Mouse (Mus musculus) midbrain, embryonic 11.5 days (tissue): ENCODE measurements around the gene Wdfy2. TPM values are rescaled to one million over a fixed set of nuclear protein-coding genes. Genes with fewer than 3 reads are reported as not detected.

Source experiments
- ATAC-seq: fragments of 200-750 bp; cut with Nextera tagmentation; 2 replicates; pipeline ENCODE4 v1.8.0; 2017; ENCODE audit warnings: moderate TSS enrichment, moderate library complexity; ENCODE audit not compliant: low FRiP score
- DNase-seq: peaks from one replicate; pipeline ENCODE4 v3.0.0; 2015; ENCODE audit warnings: low spot score; ENCODE audit errors: missing footprints
- H3K27ac ChIP-seq: fragments of 300-500 bp; sonication (generic); 2 replicates; pipeline ENCODE4 v1.5.1; 2014; ENCODE audit warnings: low read depth, low read length
- H3K27me3 ChIP-seq: fragments of 300-500 bp; sonication (generic); 2 replicates; pipeline ENCODE4 v1.6.1; 2014; ENCODE audit warnings: mild to moderate bottlenecking, low read length, moderate library complexity, mixed read lengths; ENCODE audit not compliant: control insufficient read depth, insufficient read depth
- H3K36me3 ChIP-seq: fragments of 300-500 bp; sonication (generic); 2 replicates; pipeline ENCODE4 v1.6.1; 2014; ENCODE audit warnings: mild to moderate bottlenecking, low read length, moderate library complexity, mixed read lengths; ENCODE audit not compliant: control insufficient read depth, insufficient read depth
- H3K4me1 ChIP-seq: fragments of 300-500 bp; sonication (generic); 2 replicates; pipeline ENCODE4 v1.6.1; 2014; ENCODE audit warnings: low read length; ENCODE audit not compliant: control insufficient read depth, insufficient read depth
- H3K4me2 ChIP-seq: fragments of 300-500 bp; sonication (generic); 2 replicates; pipeline ENCODE4 v1.6.1; 2014; ENCODE audit warnings: mild to moderate bottlenecking, moderate library complexity
- H3K4me3 ChIP-seq: fragments of 300-500 bp; sonication (generic); 2 replicates; pipeline ENCODE4 v1.5.1; 2014; ENCODE audit warnings: low read depth, low read length
- H3K9ac ChIP-seq: fragments of 300-500 bp; sonication (generic); 2 replicates; pipeline ENCODE4 v1.6.1; 2014; ENCODE audit warnings: low read length
- H3K9me3 ChIP-seq: fragments of 300-500 bp; sonication (generic); 2 replicates; pipeline ENCODE4 v1.6.1; 2016; ENCODE audit warnings: low read length; ENCODE audit not compliant: control insufficient read depth
- WGBS: fragments of 180-500 bp; shearing (Covaris S2); extraction: QIAGEN DNeasy Blood & Tissue Kit; methylation state at CpG from one replicate; pipeline ENCODE4 v1.1.7; 2014; 5-methylcytosine and 5-hydroxymethylcytosine counted together
- polyA plus RNA-seq: library from polyadenylated mRNA; unstranded; fragments of >200 nt; fragmentation: Nextera tagmentation; extraction: Ambion mirVana; gene quantifications from 2 replicates; pipeline ENCODE4 v1.2.1, GENCODE M21; 2014

The Wdfy2 gene
- polyA plus RNA-seq, 1 experiment from 2014 or later, result 15.9 TPM

DNA sequence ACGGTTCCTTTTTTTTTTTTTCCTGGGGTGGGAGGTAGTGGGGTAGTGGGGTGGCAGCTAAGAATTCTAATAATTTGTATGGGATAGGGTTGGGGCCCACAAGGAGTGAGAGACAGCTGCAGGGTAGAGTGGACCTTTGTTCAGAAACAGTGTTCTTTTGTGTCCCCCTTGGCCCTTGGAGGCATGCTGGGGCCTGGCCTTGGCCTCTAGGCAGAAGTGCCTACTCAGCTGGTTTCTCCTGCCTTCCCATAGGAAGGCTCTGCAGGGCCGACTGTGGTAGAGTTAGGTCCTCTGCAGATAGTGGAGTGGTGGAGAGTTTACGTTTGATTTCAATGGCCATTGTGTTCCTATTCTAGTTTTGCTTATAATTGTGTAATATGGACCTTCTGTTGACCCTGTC is 30.8 kb downstream of the Wdfy2 start:
- Histone ChIP-seq H3K9ac (no peak overlapping the region), H3K4me3 (no peak overlapping the region), H3K36me3 (no peaks in the 10 kb centered on the region), H3K4me1 (peaks cover 12% of the 10 kb centered on the region), H3K27me3 (no peaks in the 10 kb centered on the region), H3K9me3 (no peaks in the 10 kb centered on the region; the same call in 1 of the 2 replicates), H3K4me2 (no peak overlapping the region), H3K27ac (no peak overlapping the region; the same call in 1 of the 2 replicates)
- WGBS, result 63% methylated on average over 3 of the region's 3 CpGs
- DNase-seq, result no peak
- no peak for ATAC-seq

DNA sequence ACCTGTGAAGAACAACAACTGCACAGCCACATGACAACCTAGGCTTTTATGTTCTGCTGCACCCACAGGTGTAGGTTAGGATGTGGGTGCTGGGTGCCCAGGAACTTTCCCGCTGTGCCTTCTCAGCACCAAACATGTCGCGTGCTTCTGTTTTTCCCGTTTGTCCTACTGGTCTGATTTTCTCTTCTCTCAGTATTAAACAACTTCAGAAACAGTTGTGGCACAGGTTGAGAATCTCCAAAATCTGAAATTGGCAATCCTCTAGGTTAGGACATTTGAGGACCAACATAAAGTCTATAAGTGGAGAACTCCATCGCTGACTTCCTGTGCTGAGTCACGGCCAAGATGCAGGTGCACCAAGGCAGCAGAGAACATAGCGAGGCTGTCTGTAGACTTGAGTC is 32.8 kb downstream of the Wdfy2 start:
- no peak for DNase-seq
- H3K4me3 ChIP-seq, result no peak overlapping the region
- H3K9ac ChIP-seq, result no peak overlapping the region
- no peak for ATAC-seq
- no peak overlapping the region for H3K27ac ChIP-seq
- WGBS, result 98% methylated on average over 7 of the region's 7 CpGs
- no peaks in the 10 kb centered on the region for H3K36me3 ChIP-seq
- no peak overlapping the region for H3K4me2 ChIP-seq
- no peaks in the 10 kb centered on the region; the same call in 1 of the 2 replicates for H3K9me3 ChIP-seq
- H3K4me1 ChIP-seq, result peaks cover 17% of the 10 kb centered on the region
- no peaks in the 10 kb centered on the region for H3K27me3 ChIP-seq

GRCm38 (mm10) chr14:62871431-62871830 is 34.0 kb downstream of the Wdfy2 start:
- Histone ChIP-seq H3K4me1 (peaks cover 16% of the 10 kb centered on the region), H3K9me3 (no peaks in the 10 kb centered on the region; the same call in 1 of the 2 replicates), H3K36me3 (no peaks in the 10 kb centered on the region), H3K4me2 (no peak overlapping the region), H3K27me3 (no peaks in the 10 kb centered on the region), H3K27ac (no peak overlapping the region), H3K4me3 (no peak overlapping the region), H3K9ac (no peak overlapping the region)
- 94% methylated on average over 5 of the region's 5 CpGs for WGBS
- ATAC-seq (no peak), DNase-seq (peak; percentile 57)

DNA sequence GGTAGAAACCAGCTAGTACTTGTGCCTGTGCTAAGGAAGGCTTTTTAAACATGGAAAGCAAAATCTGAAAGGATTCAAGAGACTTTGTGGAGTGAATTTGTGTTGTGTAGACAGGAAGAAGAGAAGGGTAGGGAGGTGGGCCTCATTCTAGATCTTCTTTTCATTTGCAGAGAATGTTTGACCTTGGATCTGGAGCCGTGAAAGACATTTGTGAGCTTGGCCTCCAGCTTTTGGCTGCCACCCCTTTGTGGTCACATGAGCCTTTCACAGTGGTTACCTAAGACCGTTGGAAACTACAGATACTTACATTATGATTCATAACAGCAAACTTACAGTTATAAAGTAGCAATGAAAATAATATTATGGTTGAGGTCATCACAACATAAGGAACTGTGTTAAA is 34.5 kb downstream of the Wdfy2 start:
- peaks cover 16% of the 10 kb centered on the region for H3K4me1 ChIP-seq
- no peaks in the 10 kb centered on the region for H3K27me3 ChIP-seq
- DNase-seq, result peak; percentile 28
- no peaks in the 10 kb centered on the region; the same call in 1 of the 2 replicates for H3K9me3 ChIP-seq
- H3K27ac ChIP-seq, result no peak overlapping the region
- no peak for ATAC-seq
- no peak overlapping the region for H3K9ac ChIP-seq
- H3K4me3 ChIP-seq, result no peak overlapping the region
- no peaks in the 10 kb centered on the region for H3K36me3 ChIP-seq
- H3K4me2 ChIP-seq, result no peak overlapping the region
- WGBS, result 92% methylated on average over 2 of the region's 2 CpGs

- Histone ChIP-seq H3K27ac (0 out of 2 replicates have a peak overlapping the region, but pooled peaks have one; percentile 58), H3K4me2 (no peak overlapping the region), H3K36me3 (no peaks in the 10 kb centered on the region), H3K9me3 (no peaks in the 10 kb centered on the region; the same call in 1 of the 2 replicates), H3K27me3 (no peaks in the 10 kb centered on the region), H3K4me1 (peaks cover 13% of the 10 kb centered on the region; the same call in 1 of the 2 replicates), H3K4me3 (no peak overlapping the region), H3K9ac (no peak overlapping the region)
- DNase-seq (peak; percentile 90), ATAC-seq (peak; percentile 60; the same call in 1 of the 2 replicates)
- 37% methylated on average over 4 of the region's 4 CpGs for WGBS
These were observed 36.3 kb downstream of the Wdfy2 start for GRCm38 (mm10) chr14:62873820-62874219.

DNA sequence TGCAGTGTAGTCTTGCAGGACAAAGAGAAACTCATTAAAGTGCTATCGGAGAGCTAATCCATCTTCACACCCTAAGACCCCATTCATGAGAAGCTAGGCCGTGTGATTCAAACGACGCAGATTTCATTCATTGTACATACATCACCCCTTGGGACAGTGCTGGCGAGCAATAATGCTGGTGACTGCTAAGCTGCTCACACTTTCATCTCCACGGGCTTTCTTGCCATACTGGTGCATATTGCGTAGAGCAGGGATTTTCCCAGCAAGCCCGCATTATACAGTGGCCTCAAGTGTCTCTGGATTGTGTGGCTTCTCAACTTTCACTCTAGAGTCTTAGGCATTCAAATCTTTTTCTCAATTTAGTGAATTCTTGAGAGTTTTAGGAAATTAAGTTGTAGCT is 36.9 kb downstream of the Wdfy2 start:
- Histone ChIP-seq H3K4me1 (peaks cover 17% of the 10 kb centered on the region; the same call in 1 of the 2 replicates), H3K9ac (no peak overlapping the region), H3K36me3 (no peaks in the 10 kb centered on the region), H3K27ac (no peak overlapping the region; the same call in 1 of the 2 replicates), H3K27me3 (no peaks in the 10 kb centered on the region), H3K9me3 (no peaks in the 10 kb centered on the region; the same call in 1 of the 2 replicates), H3K4me3 (no peak overlapping the region), H3K4me2 (no peak overlapping the region; the same call in 1 of the 2 replicates)
- WGBS, result 30% methylated on average over 8 of the region's 8 CpGs
- DNase-seq, result peak; percentile 91
- peak; percentile 91 for ATAC-seq

- H3K27me3 ChIP-seq, result no peaks in the 10 kb centered on the region
- H3K9ac ChIP-seq, result no peak overlapping the region
These were observed 40.6 kb downstream of the Wdfy2 start for GRCm38 (mm10) chr14:62878076-62878475.

DNA sequence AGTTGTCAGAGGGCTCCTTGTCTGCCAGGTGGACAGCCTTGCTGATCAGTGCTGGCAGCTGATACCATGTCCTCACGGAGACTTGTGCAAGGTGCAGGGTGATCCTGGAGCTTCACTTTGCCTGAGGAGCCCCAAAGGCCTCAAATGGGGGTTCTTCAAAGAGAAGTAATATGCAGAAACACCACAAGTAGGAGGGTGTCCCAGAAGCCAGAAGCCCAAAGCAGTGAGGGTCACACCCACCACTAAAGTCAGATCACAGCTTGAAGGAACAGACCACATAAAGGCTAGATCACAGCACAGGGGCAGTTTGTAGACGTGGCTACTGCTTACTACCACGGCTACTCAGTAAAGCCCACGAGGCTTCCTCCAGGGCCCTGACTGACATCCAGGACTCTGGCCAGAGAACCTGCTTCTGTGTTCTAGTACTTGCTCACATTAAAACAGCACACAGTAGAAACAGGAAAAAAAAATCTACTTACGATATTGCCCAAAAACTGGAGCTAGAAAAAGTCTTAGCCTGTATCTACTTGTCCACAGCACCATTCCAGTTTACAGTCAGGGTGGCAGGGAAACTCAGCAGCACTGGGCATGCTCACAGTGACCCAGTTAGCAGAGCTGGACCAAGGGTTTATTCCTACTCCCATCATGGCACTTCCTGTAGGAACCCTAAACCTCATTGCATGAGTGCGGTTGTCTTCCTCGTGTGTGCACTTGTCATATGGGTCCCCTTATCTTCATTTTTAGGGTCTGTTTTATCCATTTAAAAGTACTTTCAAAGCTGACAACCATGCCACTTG is 41.4 kb downstream of the Wdfy2 start:
- 62% methylated on average over 7 of the region's 7 CpGs for WGBS
- Histone ChIP-seq H3K4me1 (peaks cover 37% of the 10 kb centered on the region), H3K4me3 (no peak overlapping the region), H3K9me3 (no peaks in the 10 kb centered on the region), H3K27ac (0 out of 2 replicates have a peak overlapping the region, but pooled peaks have one; percentile 22), H3K4me2 (no peak overlapping the region), H3K36me3 (no peaks in the 10 kb centered on the region), H3K9ac (no peak overlapping the region), H3K27me3 (no peaks in the 10 kb centered on the region)
- peak; percentile 80 for DNase-seq
- ATAC-seq, result no peak

More at GRCm38 (mm10) chr14:62878076-62878475, 40.6 kb downstream of the Wdfy2 start:
- Histone ChIP-seq H3K9me3 (no peaks in the 10 kb centered on the region), H3K4me3 (no peak overlapping the region), H3K27ac (no peak overlapping the region), H3K4me1 (peaks cover 37% of the 10 kb centered on the region), H3K36me3 (no peaks in the 10 kb centered on the region), H3K4me2 (no peak overlapping the region)
- ATAC-seq (no peak), DNase-seq (peak; percentile 19)
- 79% methylated on average over 6 of the region's 6 CpGs for WGBS

GRCm38 (mm10) chr14:62879497-62879896 is 42.0 kb downstream of the Wdfy2 start:
- no peak overlapping the region for H3K9ac ChIP-seq
- H3K27ac ChIP-seq, result peak overlapping the region; percentile 75
- H3K36me3 ChIP-seq, result no peaks in the 10 kb centered on the region
- WGBS, result 14% methylated on average over 5 of the region's 5 CpGs
- H3K4me2 ChIP-seq, result no peak overlapping the region
- H3K27me3 ChIP-seq, result no peaks in the 10 kb centered on the region
- peak; percentile 90 for DNase-seq
- H3K9me3 ChIP-seq, result no peaks in the 10 kb centered on the region
- H3K4me1 ChIP-seq, result peaks cover 33% of the 10 kb centered on the region
- no peak overlapping the region for H3K4me3 ChIP-seq
- peak; percentile 75 for ATAC-seq
